Mouse (Mus musculus): ENCODE results near the gene Zfhx3. TPM values are rescaled to one million over a fixed set of nuclear protein-coding genes. Genes with fewer than 3 reads are reported as not detected.
"Not testable (repeated sequence)": the region's sequence is repeated elsewhere in the genome, so short reads cannot be mapped to it uniquely, and the experiment has no call there.

Gene Zfhx3
- total and polyA plus RNA-seq, 3 experiments = 0.23 to 2.5 TPM; not detected in 1

DNA sequence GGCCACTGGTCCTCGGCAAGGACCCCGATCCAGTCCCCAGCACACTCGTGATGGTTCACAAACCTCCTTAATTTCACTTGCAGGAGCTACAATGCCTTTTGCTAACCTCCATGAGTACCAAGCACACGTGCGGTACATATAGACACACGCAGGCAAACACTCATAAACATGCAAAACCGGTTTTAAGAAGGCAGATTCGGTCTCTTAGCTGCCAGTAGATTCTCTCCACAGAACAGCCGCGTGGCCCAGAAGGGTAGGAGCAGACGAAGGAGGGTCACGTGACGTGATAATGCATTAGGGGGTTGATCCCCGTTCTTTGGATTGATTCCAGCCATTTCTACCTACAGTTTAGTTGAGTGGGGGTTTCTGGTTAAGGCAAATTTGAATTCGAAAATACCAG, 16.3 kb upstream of the Zfhx3 start:
- TF ChIP-seq POLR2A (IDR thresholded peaks at IDR 0.05; ENCODE audit: control insufficient read depth in 1 of 2, insufficient read depth in 1 of 2, low read depth in 1 of 2, low read length in 2 of 2, poor library complexity in 1 of 2) = no peak
- no peak for TF ChIP-seq TCF12 (IDR thresholded peaks at IDR 0.05; ENCODE audit: low read depth, low read length)
- no peak for TF ChIP-seq USF2 (IDR thresholded peaks at IDR 0.05; ENCODE audit: borderline replicate concordance in 1 of 2, insufficient read depth in 1 of 2, low read depth in 1 of 2, low read length in 2 of 2)
- no peak for TF ChIP-seq JUND (IDR thresholded peaks at IDR 0.05; ENCODE audit: low read depth, low read length)
- TF ChIP-seq SMC3 (IDR thresholded peaks at IDR 0.05; ENCODE audit: low read depth, low read length) = no peak
- no peak for DNase-seq (ENCODE audit: low read depth, low spot score)
- H3K9me3 ChIP-seq (replicated peaks; ENCODE audit: insufficient read depth, low read length) = no peaks in the 10 kb centered on the region

DNA sequence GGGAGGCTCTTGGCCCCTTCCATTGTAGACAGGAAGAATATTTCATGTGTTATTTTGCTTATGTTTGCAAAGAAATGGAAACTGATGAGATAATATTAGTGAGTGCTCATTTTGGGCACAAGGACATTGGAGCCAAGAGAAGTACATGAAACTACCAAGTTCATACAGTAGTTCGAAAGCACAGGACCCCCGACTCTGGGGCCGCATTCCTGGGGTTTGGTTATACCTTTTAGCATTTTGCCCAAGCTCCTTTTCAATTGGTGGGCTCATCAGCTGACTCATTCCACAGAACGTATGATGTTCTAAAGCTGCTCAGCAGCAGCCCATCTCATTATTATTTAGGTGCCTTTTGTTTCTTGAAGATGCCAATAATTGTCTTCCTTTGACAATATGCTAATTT, 5.7 kb upstream of the Zfhx3 start:
- Histone ChIP-seq H3K4me1 (ENCODE audit: control insufficient read depth in 1 of 2, insufficient read depth in 2 of 2, low read length in 2 of 2) (no peaks in the 10 kb centered on the region), H3K36me3 (ENCODE audit: control insufficient read depth in 1 of 2, insufficient read depth in 2 of 2, low read length in 2 of 2) (no peaks in the 10 kb centered on the region), H3K79me2 (ENCODE audit: control insufficient read depth, insufficient read depth, low read length, poor library complexity) (no peaks in the 10 kb centered on the region), H3K4me3 (ENCODE audit: control insufficient read depth in 1 of 2, insufficient read depth in 1 of 2, low read depth in 2 of 2, low read length in 2 of 2) (no peak overlapping the region), H3K27me3 (ENCODE audit: control insufficient read depth in 1 of 2, insufficient read depth in 2 of 2, low read length in 2 of 2) (no peaks in the 10 kb centered on the region), H3K9ac (ENCODE audit: control insufficient read depth, low read depth, low read length, poor library complexity, severe bottlenecking) (no peak overlapping the region), H3K27ac (ENCODE audit: control insufficient read depth, low read depth, low read length) (no peak overlapping the region), H3K9me3 (replicated peaks; ENCODE audit: insufficient read depth, low read length) (no peaks in the 10 kb centered on the region)
- no peak for DNase-seq (ENCODE audit: low read depth, low spot score)
- no peak for TF ChIP-seq TCF12 (IDR thresholded peaks at IDR 0.05; ENCODE audit: low read depth, low read length)
- no peak for TF ChIP-seq TAL1 (IDR thresholded peaks at IDR 0.05; ENCODE audit: low read length)
- TF ChIP-seq HCFC1 (IDR thresholded peaks at IDR 0.05; ENCODE audit: low read depth, low read length) = no peak
- TF ChIP-seq USF2 (IDR thresholded peaks at IDR 0.05; ENCODE audit: borderline replicate concordance in 1 of 2, insufficient read depth in 1 of 2, low read depth in 1 of 2, low read length in 2 of 2) = no peak
- no peak for TF ChIP-seq CHD1 (IDR thresholded peaks at IDR 0.05; ENCODE audit: low read depth, low read length)
- no peak for TF ChIP-seq TBP (IDR thresholded peaks at IDR 0.05; ENCODE audit: low read depth, low read length)
- TF ChIP-seq JUND (IDR thresholded peaks at IDR 0.05; ENCODE audit: low read depth, low read length) = no peak

More for the DNA sequence above, 16.3 kb upstream of the Zfhx3 start:
- no peak overlapping the region for H3K27ac ChIP-seq (ENCODE audit: control insufficient read depth, low read depth, low read length)
- H3K4me3 ChIP-seq (ENCODE audit: control insufficient read depth in 1 of 2, insufficient read depth in 1 of 2, low read depth in 2 of 2, low read length in 2 of 2) = no peak overlapping the region
- H3K79me2 ChIP-seq (ENCODE audit: control insufficient read depth, insufficient read depth, low read length, poor library complexity) = no peaks in the 10 kb centered on the region
- H3K4me1 ChIP-seq (ENCODE audit: control insufficient read depth in 1 of 2, insufficient read depth in 2 of 2, low read length in 2 of 2) = no peaks in the 10 kb centered on the region; a peak in 1 of 4 replicates
- no peaks in the 10 kb centered on the region for H3K27me3 ChIP-seq (ENCODE audit: control insufficient read depth in 1 of 2, insufficient read depth in 2 of 2, low read length in 2 of 2)
- no peaks in the 10 kb centered on the region for H3K36me3 ChIP-seq (ENCODE audit: control insufficient read depth in 1 of 2, insufficient read depth in 2 of 2, low read length in 2 of 2)
- no peak overlapping the region for H3K9ac ChIP-seq (ENCODE audit: control insufficient read depth, low read depth, low read length, poor library complexity, severe bottlenecking)

DNA sequence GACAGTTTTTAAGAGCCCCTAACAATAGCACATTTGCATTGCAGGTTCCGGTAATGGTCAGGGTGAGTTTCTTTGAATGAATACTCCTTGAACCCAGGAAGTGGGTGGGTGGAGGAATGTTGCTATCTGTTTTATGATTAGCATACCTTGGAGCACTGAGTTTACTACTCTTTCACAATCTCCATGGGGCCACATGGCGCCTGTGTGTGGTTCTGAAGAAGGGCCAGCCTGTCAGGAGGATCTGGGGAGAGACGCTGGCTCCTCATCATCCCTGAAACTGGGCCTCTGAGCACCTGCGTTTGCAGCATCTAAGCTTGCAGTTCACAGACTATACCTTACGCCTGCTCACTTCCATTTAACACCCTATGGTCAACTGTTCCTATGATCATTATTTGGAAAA, 4.2 kb upstream of the Zfhx3 start:
- H3K79me2 ChIP-seq (ENCODE audit: control insufficient read depth, insufficient read depth, low read length, poor library complexity); H3K27me3 ChIP-seq (ENCODE audit: control insufficient read depth in 1 of 2, insufficient read depth in 2 of 2, low read length in 2 of 2); H3K9ac ChIP-seq (ENCODE audit: control insufficient read depth, low read depth, low read length, poor library complexity, severe bottlenecking); H3K4me1 ChIP-seq (ENCODE audit: control insufficient read depth in 1 of 2, insufficient read depth in 2 of 2, low read length in 2 of 2); H3K4me3 ChIP-seq (ENCODE audit: control insufficient read depth in 1 of 2, insufficient read depth in 1 of 2, low read depth in 2 of 2, low read length in 2 of 2); H3K9me3 ChIP-seq (replicated peaks; ENCODE audit: insufficient read depth, low read length); H3K27ac ChIP-seq (ENCODE audit: control insufficient read depth, low read depth, low read length); DNase-seq (ENCODE audit: low read depth, low spot score); H3K36me3 ChIP-seq (ENCODE audit: control insufficient read depth in 1 of 2, insufficient read depth in 2 of 2, low read length in 2 of 2): not testable (repeated sequence)

DNA sequence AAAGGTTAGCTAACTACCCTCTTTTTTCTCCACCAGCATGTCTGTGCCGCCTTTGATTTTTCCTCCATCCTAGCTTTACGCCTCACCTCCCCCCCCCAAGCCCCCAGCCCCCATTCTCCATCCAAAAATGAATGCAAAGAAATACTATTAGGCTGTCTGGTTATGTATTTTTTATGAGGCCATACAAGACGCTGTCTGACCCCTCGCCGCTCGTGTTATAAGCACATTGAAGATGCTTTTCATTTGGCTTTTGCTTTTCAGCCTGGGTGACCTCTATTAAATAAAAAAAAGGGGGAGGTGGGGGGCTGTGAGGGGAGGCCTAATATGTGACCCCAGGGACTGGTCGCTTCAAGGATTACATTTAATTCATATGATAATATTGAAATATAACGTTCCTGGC, 2.3 kb upstream of the Zfhx3 start:
- no peak for DNase-seq (ENCODE audit: low read depth, low spot score)
- H3K27ac ChIP-seq (ENCODE audit: control insufficient read depth, low read depth, low read length) = no peak overlapping the region
- no peak overlapping the region for H3K4me3 ChIP-seq (ENCODE audit: control insufficient read depth in 1 of 2, insufficient read depth in 1 of 2, low read depth in 2 of 2, low read length in 2 of 2)
- no peaks in the 10 kb centered on the region for H3K9me3 ChIP-seq (replicated peaks; ENCODE audit: insufficient read depth, low read length)
- H3K9ac ChIP-seq (ENCODE audit: control insufficient read depth, low read depth, low read length, poor library complexity, severe bottlenecking) = no peak overlapping the region
- TF ChIP-seq TCF12 (IDR thresholded peaks at IDR 0.05; ENCODE audit: low read depth, low read length) (no peak), ZNF384 (IDR thresholded peaks at IDR 0.05; ENCODE audit: low read depth, low read length) (no peak), UBTF (IDR thresholded peaks at IDR 0.05; ENCODE audit: borderline replicate concordance, insufficient read depth, low read depth, low read length) (no peak), MEF2A (IDR thresholded peaks at IDR 0.05; ENCODE audit: extremely low read depth, insufficient replicate concordance, low read depth, low read length, poor library complexity, severe bottlenecking) (no peak), RAD21 (IDR thresholded peaks at IDR 0.05; ENCODE audit: low read depth, low read length) (no peak), ZKSCAN1 (IDR thresholded peaks at IDR 0.05; ENCODE audit: low read depth, low read length) (no peak), MXI1 (IDR thresholded peaks at IDR 0.05; ENCODE audit: low read depth, low read length) (no peak), GABPA (IDR thresholded peaks at IDR 0.05; ENCODE audit: low read depth, low read length) (no peak), TAL1 (IDR thresholded peaks at IDR 0.05; ENCODE audit: low read length) (no peak)
- no peaks in the 10 kb centered on the region for H3K4me1 ChIP-seq (ENCODE audit: control insufficient read depth in 1 of 2, insufficient read depth in 2 of 2, low read length in 2 of 2)
- H3K79me2 ChIP-seq (ENCODE audit: control insufficient read depth, insufficient read depth, low read length, poor library complexity) = no peaks in the 10 kb centered on the region
- no peaks in the 10 kb centered on the region for H3K27me3 ChIP-seq (ENCODE audit: control insufficient read depth in 1 of 2, insufficient read depth in 2 of 2, low read length in 2 of 2)
- H3K36me3 ChIP-seq (ENCODE audit: control insufficient read depth in 1 of 2, insufficient read depth in 2 of 2, low read length in 2 of 2) = no peaks in the 10 kb centered on the region

Measured in MEL (cell line).